Mouse (Mus musculus) intestine, embryonic 14.5 days (tissue): ENCODE results near the gene Tmeff1. TPM values are rescaled to one million over a fixed set of nuclear protein-coding genes. Genes with fewer than 3 reads are reported as not detected.

Experiments
- ATAC-seq: fragments of 200-750 bp; cut with Nextera tagmentation; replicated peaks from 2 replicates; pipeline ENCODE4 v1.8.0; 2017; ENCODE audit warnings: low read depth, moderate number of reproducible peaks, moderate TSS enrichment, moderate library complexity; ENCODE audit not compliant: low FRiP score, low TSS enrichment
- DNase-seq: peaks from one replicate; pipeline ENCODE4 v3.0.0-alpha.2; 2018; ENCODE audit warnings: low spot score
- H3K27ac ChIP-seq: fragments of 300-500 bp; sonication (generic); 2 replicates; pipeline ENCODE4 v1.5.1; 2014; ENCODE audit warnings: low read depth, mild to moderate bottlenecking, control low read depth
- H3K27me3 ChIP-seq: fragments of 300-500 bp; sonication (generic); replicated peaks from 2 replicates; pipeline ENCODE4 v1.6.1; 2014; ENCODE audit warnings: low read length, control low read depth; ENCODE audit not compliant: control insufficient read depth, insufficient read depth
- H3K36me3 ChIP-seq: fragments of 300-500 bp; sonication (generic); 2 replicates; pipeline ENCODE4 v1.6.1; 2014; ENCODE audit warnings: low read length, control low read depth; ENCODE audit not compliant: control insufficient read depth, insufficient read depth
- H3K4me1 ChIP-seq: fragments of 300-500 bp; sonication (generic); replicated peaks from 2 replicates; pipeline ENCODE4 v1.6.1; 2014; ENCODE audit warnings: low read length, control low read depth, mixed read lengths; ENCODE audit not compliant: control insufficient read depth, insufficient read depth
- H3K4me2 ChIP-seq: fragments of 300-500 bp; sonication (generic); 2 replicates; pipeline ENCODE4 v1.6.1; 2014; ENCODE audit warnings: low read length
- H3K4me3 ChIP-seq: fragments of 300-500 bp; sonication (generic); 2 replicates; pipeline ENCODE4 v1.5.1; 2014; ENCODE audit warnings: low read depth, low read length, control low read depth, mixed read lengths
- H3K9ac ChIP-seq: fragments of 300-500 bp; sonication (generic); 2 replicates; pipeline ENCODE4 v1.6.1; 2014; ENCODE audit warnings: mild to moderate bottlenecking, low read length
- H3K9me3 ChIP-seq: fragments of 300-500 bp; sonication (generic); 2 replicates; pipeline ENCODE4 v1.6.1; 2016; ENCODE audit warnings: low read length, control low read depth; ENCODE audit not compliant: control insufficient read depth
- WGBS: fragments of 180-500 bp; shearing (Covaris S2); extraction: QIAGEN DNeasy Blood & Tissue Kit; methylation state at CpG from one replicate; pipeline ENCODE4 v1.1.7; 2014; 5-methylcytosine and 5-hydroxymethylcytosine counted together
- polyA plus RNA-seq: library from polyadenylated mRNA; unstranded; fragments of >200 nt; fragmentation: Nextera tagmentation; extraction: Ambion mirVana; gene quantifications from 2 replicates; pipeline ENCODE4 v1.2.1, GENCODE M21; 2014

Tmeff1 gene
- polyA plus RNA-seq, 1 experiment from 2014 or later: 64.5 TPM

- no peak overlapping the region for H3K9ac ChIP-seq
- no peak for DNase-seq
- peaks cover 29% of the 10 kb centered on the region for H3K36me3 ChIP-seq
- 44% methylated on average over 6 of the region's 6 CpGs for WGBS
- no peak overlapping the region for H3K27ac ChIP-seq
- no peaks in the 10 kb centered on the region for H3K9me3 ChIP-seq
- H3K27me3 ChIP-seq: no peaks in the 10 kb centered on the region
- no peak for ATAC-seq
- H3K4me1 ChIP-seq: no peaks in the 10 kb centered on the region
- H3K4me2 ChIP-seq: no peak overlapping the region
- no peak overlapping the region for H3K4me3 ChIP-seq
Observed at GRCm38 (mm10) chr4:48622246-48622645, 37.3 kb downstream of the Tmeff1 start.

- ATAC-seq (no peak), DNase-seq (no peak)
- no peak overlapping the region for H3K4me2 ChIP-seq
- no peaks in the 10 kb centered on the region for H3K4me1 ChIP-seq
- WGBS: 96% methylated on average over 7 of the region's 7 CpGs
- H3K9me3 ChIP-seq: no peaks in the 10 kb centered on the region
- no peak overlapping the region for H3K9ac ChIP-seq
- peaks cover 29% of the 10 kb centered on the region for H3K36me3 ChIP-seq
- no peaks in the 10 kb centered on the region for H3K27me3 ChIP-seq
- no peak overlapping the region for H3K4me3 ChIP-seq
- no peak overlapping the region for H3K27ac ChIP-seq
Observed at GRCm38 (mm10) chr4:48622946-48623345, 38.0 kb downstream of the Tmeff1 start.

- Histone ChIP-seq H3K4me2 (no peak overlapping the region), H3K9ac (no peak overlapping the region), H3K36me3 (peaks cover 29% of the 10 kb centered on the region), H3K27me3 (no peaks in the 10 kb centered on the region), H3K4me1 (no peaks in the 10 kb centered on the region), H3K27ac (no peak overlapping the region), H3K4me3 (no peak overlapping the region), H3K9me3 (no peaks in the 10 kb centered on the region)
- ATAC-seq (no peak), DNase-seq (no peak)
- 81% methylated on average over 6 of the region's 6 CpGs for WGBS
Observed at GRCm38 (mm10) chr4:48624961-48625360, 40.0 kb downstream of the Tmeff1 start.

DNA sequence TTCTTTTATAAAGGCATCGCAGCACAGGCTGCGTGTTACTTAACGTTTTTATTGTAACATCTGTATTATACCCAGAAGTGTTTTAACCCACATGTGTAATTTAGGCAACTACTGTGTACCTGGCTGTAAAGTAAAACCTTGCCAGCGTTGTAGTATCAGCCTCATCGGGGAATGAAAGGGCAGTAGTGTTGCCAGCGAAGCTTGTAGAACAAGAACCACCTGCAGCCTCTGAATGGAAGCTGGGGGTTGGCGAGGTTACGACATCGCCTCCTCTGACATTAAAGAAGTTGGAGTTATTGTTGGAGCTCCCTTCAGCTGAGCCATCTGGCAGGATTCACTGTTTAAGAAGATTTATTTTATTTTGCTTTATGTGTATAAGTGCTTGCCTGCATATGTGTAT, 40.9 kb downstream of the Tmeff1 start:
- Histone ChIP-seq H3K4me3 (no peak overlapping the region), H3K9me3 (no peaks in the 10 kb centered on the region), H3K36me3 (peaks cover 25% of the 10 kb centered on the region), H3K27me3 (no peaks in the 10 kb centered on the region), H3K9ac (no peak overlapping the region), H3K4me2 (no peak overlapping the region), H3K4me1 (no peaks in the 10 kb centered on the region), H3K27ac (no peak overlapping the region)
- DNase-seq: no peak
- ATAC-seq: no peak
- 74% methylated on average over 9 of the region's 9 CpGs for WGBS

- Histone ChIP-seq H3K27ac (no peak overlapping the region), H3K9ac (no peak overlapping the region), H3K4me2 (no peak overlapping the region), H3K9me3 (no peaks in the 10 kb centered on the region), H3K36me3 (peaks cover 23% of the 10 kb centered on the region), H3K4me3 (no peak overlapping the region), H3K4me1 (no peaks in the 10 kb centered on the region), H3K27me3 (no peaks in the 10 kb centered on the region)
- DNase-seq: no peak
- WGBS: 97% methylated on average over 13 of the region's 13 CpGs
- no peak for ATAC-seq
Observed at GRCm38 (mm10) chr4:48629445-48629844, 44.5 kb downstream of the Tmeff1 start.

DNA sequence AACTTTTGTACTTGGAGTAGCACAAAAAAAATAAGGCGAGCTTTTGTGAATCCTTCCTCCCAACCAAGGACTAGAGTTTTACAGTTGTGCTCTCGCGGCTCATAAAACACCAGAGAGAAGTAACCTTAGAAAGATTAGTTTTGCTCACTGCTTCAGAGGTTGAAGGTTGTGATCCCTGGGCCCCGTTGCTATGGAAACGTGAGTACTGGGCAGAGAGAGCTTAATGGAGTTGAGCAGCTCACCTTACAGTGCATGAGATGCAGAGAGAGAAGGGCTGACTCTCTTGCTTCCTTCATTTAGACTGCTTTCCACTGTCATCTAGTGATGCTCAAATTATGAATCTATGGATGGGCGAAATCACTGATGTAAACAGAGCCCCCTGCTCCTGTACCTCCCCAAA, 48.6 kb downstream of the Tmeff1 start:
- no peaks in the 10 kb centered on the region for H3K27me3 ChIP-seq
- no peaks in the 10 kb centered on the region for H3K9me3 ChIP-seq
- DNase-seq (no peak), ATAC-seq (no peak)
- H3K36me3 ChIP-seq: peaks cover 23% of the 10 kb centered on the region
- no peak overlapping the region for H3K4me3 ChIP-seq
- H3K4me1 ChIP-seq: peaks cover 7% of the 10 kb centered on the region
- H3K27ac ChIP-seq: no peak overlapping the region
- no peak overlapping the region for H3K9ac ChIP-seq
- WGBS: 67% methylated on average over 6 of the region's 6 CpGs
- no peak overlapping the region for H3K4me2 ChIP-seq

GRCm38 (mm10) chr4:48634058-48634457, 49.1 kb downstream of the Tmeff1 start:
- ATAC-seq (no peak), DNase-seq (no peak)
- no peak overlapping the region for H3K4me3 ChIP-seq
- no peak overlapping the region for H3K27ac ChIP-seq
- H3K4me2 ChIP-seq: no peak overlapping the region
- no peaks in the 10 kb centered on the region for H3K9me3 ChIP-seq
- peaks cover 23% of the 10 kb centered on the region for H3K36me3 ChIP-seq
- H3K27me3 ChIP-seq: no peaks in the 10 kb centered on the region
- no peak overlapping the region for H3K9ac ChIP-seq
- H3K4me1 ChIP-seq: peaks cover 7% of the 10 kb centered on the region
- WGBS: 76% methylated on average over 2 of the region's 2 CpGs

GRCm38 (mm10) chr4:48636831-48637230, 51.9 kb downstream of the Tmeff1 start:
- Histone ChIP-seq H3K4me2 (no peak overlapping the region), H3K36me3 (peaks cover 34% of the 10 kb centered on the region), H3K4me3 (no peak overlapping the region), H3K9me3 (no peaks in the 10 kb centered on the region), H3K27ac (no peak overlapping the region), H3K4me1 (peaks cover 7% of the 10 kb centered on the region), H3K27me3 (no peaks in the 10 kb centered on the region), H3K9ac (no peak overlapping the region)
- peak; percentile 46 for DNase-seq
- no peak for ATAC-seq
- 67% methylated on average over 13 of the region's 13 CpGs for WGBS

DNA sequence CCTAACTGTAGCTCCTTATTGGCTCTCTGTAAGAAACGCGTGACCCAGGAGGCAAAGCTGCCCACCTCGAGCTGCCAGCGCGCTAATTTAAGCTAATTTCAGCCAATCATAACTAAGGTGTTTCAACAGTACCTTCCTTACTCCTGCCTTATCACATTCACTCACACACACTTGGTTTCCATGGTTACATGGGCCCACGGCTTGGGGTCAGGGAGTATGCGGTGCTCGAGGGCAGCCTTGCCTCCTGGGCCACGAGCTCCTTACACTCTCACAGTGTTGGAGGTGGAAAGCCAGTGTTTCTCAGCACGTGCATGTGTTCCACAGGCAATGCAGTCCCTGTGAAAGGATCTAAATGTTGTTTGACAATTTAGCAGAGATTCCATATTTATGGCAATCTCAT, 53.2 kb downstream of the Tmeff1 start:
- ATAC-seq (0 out of 2 replicates have a peak, but pooled peaks have one; percentile 53), DNase-seq (no peak)
- Histone ChIP-seq H3K36me3 (peaks cover 46% of the 10 kb centered on the region), H3K27me3 (no peaks in the 10 kb centered on the region), H3K9ac (no peak overlapping the region), H3K4me1 (peaks cover 7% of the 10 kb centered on the region), H3K4me2 (no peak overlapping the region), H3K9me3 (no peaks in the 10 kb centered on the region), H3K4me3 (no peak overlapping the region), H3K27ac (no peak overlapping the region)
- WGBS: 63% methylated on average over 10 of the region's 10 CpGs
